Mouse (Mus musculus) CH12.LX (cell line): ENCODE data around the gene Slc11a1. TPM values are rescaled to one million over a fixed set of nuclear protein-coding genes. Genes with fewer than 3 reads are reported as not detected.
"Not testable (repeated sequence)": the region's sequence is repeated elsewhere in the genome, so short reads cannot be mapped to it uniquely, and the experiment has no call there.

Source experiments
- DNase-seq: peaks from one replicate; pipeline ENCODE4 v3.0.0-alpha.2; 2013; ENCODE audit errors: extremely low read depth
- H3K27ac ChIP-seq: 2 replicates; pipeline ENCODE4 v1.5.1; 2012; ENCODE audit warnings: low read depth, mild to moderate bottlenecking, control low read depth, moderate library complexity; ENCODE audit not compliant: insufficient read depth
- H3K27me3 ChIP-seq: replicated peaks from 2 replicates; pipeline ENCODE3; 2012; ENCODE audit warnings: inconsistent platforms
- H3K36me3 ChIP-seq, 2 experiments: replicated peaks in 1 of 2; 2 replicates each; pipeline versions ENCODE3 to v1.6.1; 2012; ENCODE audit warnings: inconsistent platforms in 1 of 2, low read length in 1 of 2, mild to moderate bottlenecking in 1 of 2, mixed read lengths in 1 of 2, moderate library complexity in 1 of 2; ENCODE audit not compliant: control insufficient read depth in 1 of 2, insufficient read depth in 1 of 2
- H3K4me1 ChIP-seq, 2 experiments: 2 replicates each; pipeline ENCODE4 v1.6.1; 2012; ENCODE audit warnings: inconsistent platforms in 1 of 2, moderate library complexity in 1 of 2; ENCODE audit not compliant: insufficient read depth in 2 of 2, control insufficient read depth in 1 of 2
- H3K4me2 ChIP-seq: 2 replicates; pipeline ENCODE4 v1.6.1; 2012; ENCODE audit warnings: low read depth, mild to moderate bottlenecking, control low read depth; ENCODE audit not compliant: poor library complexity, insufficient read depth, severe bottlenecking
- H3K4me3 ChIP-seq, 3 experiments: fragments of 150-350 bp in 1 of 3; sonication (generic) in 1 of 3; replicated peaks in 1 of 3; 2 replicates each; pipeline versions ENCODE3 to v1.5.1; 2011 to 2012; ENCODE audit warnings: low read depth in 2 of 3, low read length in 2 of 3, mild to moderate bottlenecking in 2 of 3, moderate library complexity in 2 of 3, control low read depth in 1 of 3, improper control_type of control experiment in 1 of 3, inconsistent platforms in 1 of 3, mixed read lengths in 1 of 3; ENCODE audit not compliant: poor library complexity in 1 of 3
- H3K79me2 ChIP-seq: replicated peaks from 2 replicates; pipeline ENCODE4 v1.6.1; 2012; ENCODE audit warnings: mild to moderate bottlenecking, moderate library complexity; ENCODE audit not compliant: control insufficient read depth, poor library complexity, insufficient read depth, severe bottlenecking; ENCODE audit errors: extremely low read depth
- H3K9ac ChIP-seq: 2 replicates; pipeline ENCODE4 v1.6.1; 2012; ENCODE audit warnings: low read depth, mild to moderate bottlenecking, control low read depth, moderate library complexity; ENCODE audit not compliant: insufficient read depth
- H3K9me3 ChIP-seq: replicated peaks from 2 replicates; pipeline ENCODE3; 2012; ENCODE audit warnings: low read length, inconsistent platforms, mixed read lengths
- CHD1 ChIP-seq: IDR thresholded peaks from 2 replicates; pipeline ENCODE4 v1.6.1; 2012; ENCODE audit warnings: low read depth, low read length, improper control_type of control experiment, inconsistent platforms
- CTCF ChIP-seq, 2 experiments: IDR thresholded peaks in 1 of 2; conservative IDR thresholded peaks in 1 of 2; 2 replicates each; pipeline ENCODE4 v1.5.1; 2011 to 2012; ENCODE audit warnings: low read depth in 2 of 2, low read length in 2 of 2, improper control_type of control experiment in 1 of 2, inconsistent platforms in 1 of 2, mild to moderate bottlenecking in 1 of 2, moderate library complexity in 1 of 2
- KAT2A ChIP-seq: IDR thresholded peaks from 2 replicates; pipeline ENCODE4 v1.6.1; 2012; ENCODE audit warnings: low read length, improper control_type of control experiment, inconsistent platforms; ENCODE audit not compliant: insufficient replicate concordance
- MEF2A ChIP-seq: IDR thresholded peaks from 2 replicates; pipeline ENCODE4 v1.6.1; 2014; ENCODE audit warnings: low read depth, mild to moderate bottlenecking, inconsistent platforms, low read length, improper control_type of control experiment, borderline replicate concordance
- NELFE ChIP-seq: IDR thresholded peaks from 2 replicates; pipeline ENCODE4 v1.6.1; 2011; ENCODE audit warnings: low read depth, low read length, improper control_type of control experiment
- PAX5 ChIP-seq: IDR thresholded peaks from 2 replicates; pipeline ENCODE4 v1.6.1; 2012; ENCODE audit warnings: low read length, inconsistent platforms, mixed read lengths
- POLR2A ChIP-seq: IDR thresholded peaks from 2 replicates; pipeline ENCODE4 v1.6.1; 2011; ENCODE audit warnings: low read depth, mild to moderate bottlenecking, improper control_type of control experiment, low read length
- RAD21 ChIP-seq: IDR thresholded peaks from 2 replicates; pipeline ENCODE4 v1.6.1; 2011; ENCODE audit warnings: low read depth, mild to moderate bottlenecking, low read length, improper control_type of control experiment, moderate library complexity
- SMC3 ChIP-seq: IDR thresholded peaks from 2 replicates; pipeline ENCODE4 v1.6.1; 2011; ENCODE audit warnings: low read depth, low read length, improper control_type of control experiment
- TCF12 ChIP-seq: IDR thresholded peaks from 2 replicates; pipeline ENCODE4 v1.6.1; 2014; ENCODE audit warnings: low read depth, mild to moderate bottlenecking, inconsistent platforms, low read length, improper control_type of control experiment
- UBTF ChIP-seq: IDR thresholded peaks from 2 replicates; pipeline ENCODE4 v1.6.1; 2012; ENCODE audit warnings: low read depth, mild to moderate bottlenecking, inconsistent platforms, low read length, improper control_type of control experiment, moderate library complexity
- USF1 ChIP-seq: IDR thresholded peaks from 2 replicates; pipeline ENCODE4 v1.6.1; 2014; ENCODE audit warnings: low read depth, mild to moderate bottlenecking, inconsistent platforms, low read length, improper control_type of control experiment
- USF2 ChIP-seq: conservative IDR thresholded peaks from 2 replicates; pipeline ENCODE4 v1.6.1; 2011; ENCODE audit warnings: low read depth, low read length, improper control_type of control experiment
- dilution Hi-C: fragments of 300-500 bp; cut with MboI; formaldehyde crosslinking; loops from 2 replicates; pipeline ENCODE4 v1.14.3; 2020; ENCODE audit warnings: low sequenced_read_pairs; ENCODE audit not compliant: extremely low pct_unique_long_range_greater_than_20kb, extremely low pct_ligation_motif_present
- in situ Hi-C: fragments of 300-500 bp; cut with MboI; formaldehyde crosslinking; loops from 3 replicates; pipeline ENCODE4 v1.14.3; 2019; ENCODE audit warnings: low sequenced_read_pairs, low pct_ligation_motif_present, low pct_unique_long_range_greater_than_20kb, mixed read lengths
- polyA plus RNA-seq: library from polyadenylated mRNA; unstranded; fragments of >175 nt; gene quantifications from 2 replicates; pipeline ENCODE4 v1.2.1, GENCODE M21; 2012; ENCODE audit warnings: low read depth; ENCODE audit not compliant: insufficient read length
- total RNA-seq, 2 experiments: library from RNA; depleted of rRNA; stranded (reverse); fragments of 300-350 nt in 1 of 2; fragments of >200 nt in 1 of 2; gene quantifications; 2 replicates each; pipeline ENCODE4 v1.2.3; 2012 to 2014

Gene Slc11a1
- total RNA-seq (2012; rRNA removed) (21.3 and 35.7 TPM in 2 replicates), total RNA-seq (2014; rRNA removed) (14.0 and 17.0 TPM in 2 replicates), polyA plus RNA-seq (85.8 and 96.4 TPM in 2 replicates)

GRCm38 (mm10) chr1:74374980-74375379 is at the start of gene Slc11a1:
Slc11a1 (plus strand) TSS chr1:74375195.
- TF ChIP-seq USF1 = no peak
- no peak for TF ChIP-seq KAT2A
- no peak for TF ChIP-seq RAD21
- no peak for TF ChIP-seq POLR2A
- TF ChIP-seq NELFE = no peak
- TF ChIP-seq UBTF = no peak
- Histone ChIP-seq H3K36me3 (no peaks in the 10 kb centered on the region), H3K27ac (no peak within 1 kb of the TSS), H3K4me3 (no peak within 1 kb of the TSS), H3K79me2 (no peaks in the 10 kb centered on the region), H3K4me2 (no peak within 1 kb of the TSS), H3K9ac (no peak within 1 kb of the TSS), H3K9me3 (no peaks in the 10 kb centered on the region), H3K4me1 (peaks cover 33 to 50% of the 10 kb centered on the region in 2 experiments), H3K27me3 (no peaks in the 10 kb centered on the region)
- in situ Hi-C loops = no loop called here
- no peak for DNase-seq
- dilution Hi-C loops = no loop called here

GRCm38 (mm10) chr1:74326916-74327315 is 48.1 kb upstream of the Slc11a1 start:
- H3K4me1 ChIP-seq = peaks cover 12 to 22% of the 10 kb centered on the region in 2 experiments
- H3K9me3 ChIP-seq, H3K9ac ChIP-seq, in situ Hi-C loops, H3K27me3 ChIP-seq, H3K4me3 ChIP-seq, dilution Hi-C loops, DNase-seq, H3K36me3 ChIP-seq, H3K4me2 ChIP-seq, H3K27ac ChIP-seq, H3K79me2 ChIP-seq: not testable (repeated sequence)
- TF ChIP-seq SMC3 (peak; percentile 28), CTCF (conservative IDR thresholded peaks at IDR 0.05 in 1 of 2, IDR thresholded peaks at IDR 0.05 in 1 of 2; ENCODE audit: low read depth in 2 of 2, low read length in 2 of 2) (peak; percentile 11 to 50; a peak in 2 of 4 replicates)

- Histone ChIP-seq H3K27ac (no peak overlapping the region), H3K4me2 (no peak overlapping the region), H3K9me3 (peaks cover 8% of the 10 kb centered on the region), H3K9ac (no peak overlapping the region), H3K36me3 (peaks cover 0 to 7% of the 10 kb centered on the region in 2 experiments), H3K79me2 (peaks cover 24% of the 10 kb centered on the region), H3K27me3 (no peaks in the 10 kb centered on the region), H3K4me3 (no peak overlapping the region), H3K4me1 (peaks cover 9 to 25% of the 10 kb centered on the region in 2 experiments)
- in situ Hi-C loops (no loop called here), dilution Hi-C loops (no loop called here)
- TF ChIP-seq UBTF (no peak), USF2 (no peak), NELFE (no peak), PAX5 (no peak), MEF2A (no peak), CHD1 (no peak), KAT2A (no peak), SMC3 (no peak), TCF12 (no peak)
- DNase-seq = no peak
Measured at GRCm38 (mm10) chr1:74329899-74330431, 45.0 kb upstream of the Slc11a1 start.
